Mouse (Mus musculus) hindbrain, postnatal 0 days (tissue): Measurements from ENCODE around the gene Lonrf2. TPM values are rescaled to one million over a fixed set of nuclear protein-coding genes. Genes with fewer than 3 reads are reported as not detected.

ENCODE experiments used
- ATAC-seq: fragments of 200-750 bp; cut with Nextera tagmentation; 2 replicates; pipeline ENCODE4 v1.8.0; 2017; ENCODE audit warnings: mild to moderate bottlenecking, moderate TSS enrichment, moderate library complexity
- DNase-seq: peaks from one replicate; pipeline ENCODE4 v3.0.0-alpha.2; 2015; ENCODE audit warnings: low spot score
- H3K27ac ChIP-seq: fragments of 300-500 bp; sonication (generic); 2 replicates; pipeline ENCODE4 v1.5.1; 2014; ENCODE audit warnings: mild to moderate bottlenecking
- H3K27me3 ChIP-seq: fragments of 300-500 bp; sonication (generic); 2 replicates; pipeline ENCODE4 v1.6.1; 2014; ENCODE audit warnings: low read length, mixed read lengths; ENCODE audit not compliant: insufficient read depth
- H3K36me3 ChIP-seq: fragments of 300-500 bp; sonication (generic); 2 replicates; pipeline ENCODE4 v1.6.1; 2014; ENCODE audit warnings: low read length, mixed read lengths; ENCODE audit not compliant: insufficient read depth
- H3K4me1 ChIP-seq: fragments of 300-500 bp; sonication (generic); 2 replicates; pipeline ENCODE4 v1.6.1; 2014; ENCODE audit warnings: antibody characterized with exemption, low read length, mixed read lengths; ENCODE audit not compliant: insufficient read depth
- H3K4me2 ChIP-seq: fragments of 300-500 bp; sonication (generic); 2 replicates; pipeline ENCODE4 v1.6.1; 2014; ENCODE audit warnings: low read depth, mild to moderate bottlenecking, low read length, moderate library complexity, mixed read lengths
- H3K4me3 ChIP-seq: fragments of 300-500 bp; sonication (generic); 2 replicates; pipeline ENCODE4 v1.5.1; 2014; ENCODE audit warnings: low read length
- H3K9ac ChIP-seq: fragments of 300-500 bp; sonication (generic); replicated peaks from 2 replicates; pipeline ENCODE4 v1.6.1; 2014; ENCODE audit warnings: mild to moderate bottlenecking, low read length, moderate library complexity, mixed read lengths
- H3K9me3 ChIP-seq: fragments of 300-500 bp; sonication (generic); 2 replicates; pipeline ENCODE4 v1.6.1; 2016; ENCODE audit warnings: low read length, mixed read lengths
- CTCF ChIP-seq: IDR thresholded peaks from 2 replicates; pipeline ENCODE4 v1.5.1; 2016; ENCODE audit warnings: antibody characterized with exemption, control low read depth, low read depth
- WGBS: fragments of 180-500 bp; shearing (Covaris S2); extraction: QIAGEN DNeasy Blood & Tissue Kit; methylation state at CpG from one replicate; pipeline ENCODE4 v1.1.7; 2014; 5-methylcytosine and 5-hydroxymethylcytosine counted together
- polyA plus RNA-seq: library from polyadenylated mRNA; unstranded; fragments of >200 nt; fragmentation: Nextera tagmentation; extraction: Ambion mirVana; gene quantifications from 2 replicates; pipeline ENCODE4 v1.2.1, GENCODE M21; 2015
- total RNA-seq: library from RNA; depleted of rRNA; stranded (reverse); fragments of >200 nt; gene quantifications from 2 replicates; pipeline ENCODE4 v1.2.3, GENCODE M21; 2014; rRNA removed

The Lonrf2 gene
- total RNA-seq (116 and 137 TPM in 2 replicates), polyA plus RNA-seq (21.9 TPM in 2 replicates)

DNA sequence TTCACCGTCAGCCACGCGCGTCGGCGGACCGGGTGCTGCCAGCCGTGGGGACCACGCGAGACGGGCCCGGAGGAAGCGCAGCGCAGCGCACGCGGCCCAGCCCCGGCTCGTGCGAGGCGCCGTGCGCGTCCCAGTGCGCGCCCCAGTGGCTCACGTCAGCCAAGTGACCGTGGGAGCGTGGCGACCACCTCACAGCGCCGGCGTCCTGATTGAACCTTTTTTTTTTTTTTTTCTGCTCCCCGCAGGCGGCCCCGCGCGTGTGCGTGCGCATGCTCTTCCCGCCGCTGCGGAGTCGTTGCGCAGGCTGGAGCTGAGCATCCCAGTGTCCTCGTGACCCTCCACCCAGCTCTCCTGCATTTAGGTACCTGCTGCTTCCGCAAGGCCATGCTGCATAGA, at the start of gene Lonrf2:
TSS of gene Lonrf2 (minus strand) at position 235 of the 396 bp plus-strand sequence.
- no peaks in the 10 kb centered on the region for H3K27me3 ChIP-seq
- peak within 1 kb of the TSS; percentile 97 for H3K27ac ChIP-seq
- peaks cover 4% of the 10 kb centered on the region; the same call in 1 of the 2 replicates for H3K4me1 ChIP-seq
- H3K9ac ChIP-seq, result peak within 1 kb of the TSS; percentile 94
- peak; percentile 92 for DNase-seq
- H3K9me3 ChIP-seq, result no peaks in the 10 kb centered on the region
- H3K4me2 ChIP-seq, result peak within 1 kb of the TSS; percentile 92
- WGBS, result under 1% methylated on average over 46 of the region's 47 CpGs
- ATAC-seq, result peak; percentile 94
- H3K36me3 ChIP-seq, result no peaks in the 10 kb centered on the region
- peak within 1 kb of the TSS; percentile 66 for H3K4me3 ChIP-seq
- TF ChIP-seq CTCF, result 0 out of 2 replicates have a peak, but pooled peaks have one; percentile 9

DNA sequence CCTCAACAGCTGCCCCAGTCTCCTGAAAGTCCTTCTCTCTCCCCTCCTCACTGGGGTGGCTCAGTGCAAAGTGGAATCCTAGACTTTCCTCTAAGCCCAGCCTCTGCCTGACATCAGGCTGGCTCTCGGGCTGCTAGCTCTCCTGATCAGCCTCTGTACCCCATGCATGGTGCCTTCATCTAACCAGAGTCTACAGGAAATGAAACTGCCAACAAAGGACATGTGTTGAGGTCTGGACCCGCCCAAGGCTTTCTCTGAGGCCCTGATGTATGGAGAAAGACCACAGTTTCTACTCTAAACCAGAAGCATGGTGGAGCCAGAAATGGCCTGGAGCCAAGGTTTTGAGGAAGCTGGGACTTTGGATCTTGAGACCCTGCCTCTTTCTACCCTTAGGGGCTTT, 49.4 kb upstream of the Lonrf2 start:
- Histone ChIP-seq H3K4me3 (no peak overlapping the region), H3K4me2 (no peak overlapping the region), H3K4me1 (no peaks in the 10 kb centered on the region), H3K27ac (no peak overlapping the region), H3K36me3 (peaks cover 12% of the 10 kb centered on the region; the same call in 1 of the 2 replicates), H3K9ac (no peak overlapping the region), H3K27me3 (no peaks in the 10 kb centered on the region), H3K9me3 (no peaks in the 10 kb centered on the region)
- DNase-seq (no peak), ATAC-seq (no peak)
- 80% methylated on average over 2 of the region's 2 CpGs for WGBS
- no peak for TF ChIP-seq CTCF

GRCm38 (mm10) chr1:38883766-38884165, 47.3 kb upstream of the Lonrf2 start:
- H3K4me1 ChIP-seq, result no peaks in the 10 kb centered on the region
- WGBS, result 82% methylated on average over 9 of the region's 9 CpGs
- H3K27me3 ChIP-seq, result no peaks in the 10 kb centered on the region
- no peak overlapping the region for H3K4me3 ChIP-seq
- DNase-seq (no peak), ATAC-seq (no peak)
- no peak overlapping the region for H3K27ac ChIP-seq
- no peak overlapping the region for H3K4me2 ChIP-seq
- no peak overlapping the region for H3K9ac ChIP-seq
- H3K9me3 ChIP-seq, result no peaks in the 10 kb centered on the region
- H3K36me3 ChIP-seq, result peaks cover 12% of the 10 kb centered on the region; the same call in 1 of the 2 replicates
- TF ChIP-seq CTCF, result no peak

DNA sequence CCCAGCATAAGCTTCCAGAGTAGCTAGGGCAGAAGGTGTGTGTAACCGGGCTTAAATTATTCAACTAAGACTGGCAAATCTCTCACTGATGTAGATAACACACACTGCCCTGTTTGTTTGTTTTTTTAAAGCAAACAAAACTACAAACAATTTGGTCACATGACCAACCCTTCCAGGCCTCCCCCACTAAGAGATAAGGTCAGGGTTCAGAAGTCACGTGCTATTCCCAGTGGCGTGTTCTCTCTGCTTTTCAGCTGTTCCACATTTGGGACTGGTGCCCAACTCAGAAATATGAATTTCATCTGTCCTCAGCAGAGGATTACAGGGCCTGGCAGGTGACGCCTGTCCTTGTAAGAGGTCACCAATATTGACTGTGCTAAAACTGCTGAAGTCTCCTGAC, 46.2 kb upstream of the Lonrf2 start:
- H3K9ac ChIP-seq, result no peak overlapping the region
- no peak overlapping the region for H3K4me3 ChIP-seq
- H3K4me1 ChIP-seq, result no peaks in the 10 kb centered on the region
- ATAC-seq (no peak), DNase-seq (no peak)
- no peak for TF ChIP-seq CTCF
- H3K27me3 ChIP-seq, result no peaks in the 10 kb centered on the region
- peaks cover 12% of the 10 kb centered on the region; the same call in 1 of the 2 replicates for H3K36me3 ChIP-seq
- no peak overlapping the region for H3K4me2 ChIP-seq
- no peaks in the 10 kb centered on the region for H3K9me3 ChIP-seq
- H3K27ac ChIP-seq, result no peak overlapping the region
- 86% methylated on average over 4 of the region's 4 CpGs for WGBS

- no peaks in the 10 kb centered on the region for H3K27me3 ChIP-seq
- H3K27ac ChIP-seq, result no peak overlapping the region
- WGBS, result 91% methylated on average over 4 of the region's 4 CpGs
- H3K36me3 ChIP-seq, result peaks cover 12% of the 10 kb centered on the region; the same call in 1 of the 2 replicates
- no peak for TF ChIP-seq CTCF
- DNase-seq (no peak), ATAC-seq (no peak)
- no peak overlapping the region for H3K9ac ChIP-seq
- no peak overlapping the region for H3K4me2 ChIP-seq
- H3K4me3 ChIP-seq, result no peak overlapping the region
- H3K4me1 ChIP-seq, result no peaks in the 10 kb centered on the region
- no peaks in the 10 kb centered on the region for H3K9me3 ChIP-seq
Observed at GRCm38 (mm10) chr1:38881366-38881765, 44.9 kb upstream of the Lonrf2 start.

DNA sequence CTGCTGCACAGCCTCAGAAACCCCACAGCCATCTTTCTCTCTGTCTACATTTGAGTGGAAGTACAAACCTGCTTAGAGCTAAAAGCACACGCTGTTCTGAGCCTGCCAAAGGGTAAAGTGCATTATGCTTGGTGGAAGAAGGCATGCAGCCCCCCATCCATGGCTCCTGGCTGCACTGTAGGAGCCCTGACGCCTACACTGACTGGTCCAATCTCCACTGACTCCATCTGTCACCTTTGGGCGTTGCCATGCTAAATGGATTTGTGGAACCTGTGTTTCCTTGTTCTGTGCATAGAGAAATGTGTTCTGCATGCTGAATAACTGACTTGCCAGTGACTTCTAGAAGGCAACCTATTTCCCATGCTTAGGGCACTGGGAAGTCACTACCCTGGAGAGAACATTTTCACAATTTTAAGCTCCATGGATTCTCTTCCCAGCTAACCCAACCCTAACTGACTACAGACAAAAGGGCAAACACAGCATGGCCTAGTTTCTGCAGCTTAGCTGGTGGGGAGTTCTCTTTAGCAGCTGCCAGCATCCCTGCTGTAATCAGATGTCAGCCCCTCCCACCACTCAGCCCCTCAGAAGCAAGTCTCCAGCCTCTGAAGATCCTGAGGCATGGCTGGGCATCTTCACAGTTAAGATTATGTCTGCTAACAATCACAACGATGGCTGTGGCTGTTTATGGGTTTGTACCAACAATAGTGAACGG, 40.3 kb upstream of the Lonrf2 start:
- H3K4me2 ChIP-seq, result no peak overlapping the region
- DNase-seq (peak; percentile 59), ATAC-seq (peak; percentile 79)
- no peak overlapping the region for H3K4me3 ChIP-seq
- peaks cover 20% of the 10 kb centered on the region; the same call in 1 of the 2 replicates for H3K36me3 ChIP-seq
- H3K9ac ChIP-seq, result no peak overlapping the region
- no peaks in the 10 kb centered on the region for H3K27me3 ChIP-seq
- H3K4me1 ChIP-seq, result no peaks in the 10 kb centered on the region
- no peak for TF ChIP-seq CTCF
- H3K27ac ChIP-seq, result peak overlapping the region; percentile 69
- 32% methylated on average over 5 of the region's 5 CpGs for WGBS
- H3K9me3 ChIP-seq, result no peaks in the 10 kb centered on the region

DNA sequence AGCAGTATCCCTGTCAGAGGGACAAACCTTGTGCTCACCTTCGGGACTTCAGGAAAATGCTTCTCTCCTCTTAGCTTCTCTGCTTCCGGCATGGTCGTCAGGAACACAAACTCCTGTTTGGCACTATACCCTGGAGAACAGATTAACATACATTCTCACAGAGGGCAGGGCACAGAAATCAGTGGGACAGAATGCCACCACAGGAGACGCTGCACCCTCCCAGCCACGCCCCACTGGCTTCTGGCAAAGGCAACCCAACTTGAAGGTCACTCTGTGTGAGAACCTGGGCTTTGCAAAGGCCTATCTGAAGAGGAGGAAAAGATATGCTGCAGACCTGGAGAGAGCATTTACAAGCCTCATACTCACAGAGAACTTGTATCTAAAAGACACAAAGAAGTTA, 37.4 kb upstream of the Lonrf2 start:
- WGBS, result 72% methylated on average over 5 of the region's 5 CpGs
- no peaks in the 10 kb centered on the region for H3K27me3 ChIP-seq
- no peaks in the 10 kb centered on the region for H3K4me1 ChIP-seq
- no peak for TF ChIP-seq CTCF
- no peak overlapping the region for H3K4me3 ChIP-seq
- no peaks in the 10 kb centered on the region for H3K9me3 ChIP-seq
- H3K27ac ChIP-seq, result no peak overlapping the region
- no peak overlapping the region for H3K4me2 ChIP-seq
- H3K9ac ChIP-seq, result no peak overlapping the region
- H3K36me3 ChIP-seq, result peaks cover 25% of the 10 kb centered on the region; the same call in 1 of the 2 replicates
- DNase-seq (no peak), ATAC-seq (no peak)
